Mouse (Mus musculus) liver, adult (tissue): ENCODE measurements around the gene 2210011C24Rik.

Experiments
- GATA4 ChIP-seq: IDR thresholded peaks from 2 replicates; pipeline ENCODE4 v1.6.1; 2014; ENCODE audit warnings: mild to moderate bottlenecking, low read length; ENCODE audit not compliant: insufficient replicate concordance

The 2210011C24Rik gene

DNA sequence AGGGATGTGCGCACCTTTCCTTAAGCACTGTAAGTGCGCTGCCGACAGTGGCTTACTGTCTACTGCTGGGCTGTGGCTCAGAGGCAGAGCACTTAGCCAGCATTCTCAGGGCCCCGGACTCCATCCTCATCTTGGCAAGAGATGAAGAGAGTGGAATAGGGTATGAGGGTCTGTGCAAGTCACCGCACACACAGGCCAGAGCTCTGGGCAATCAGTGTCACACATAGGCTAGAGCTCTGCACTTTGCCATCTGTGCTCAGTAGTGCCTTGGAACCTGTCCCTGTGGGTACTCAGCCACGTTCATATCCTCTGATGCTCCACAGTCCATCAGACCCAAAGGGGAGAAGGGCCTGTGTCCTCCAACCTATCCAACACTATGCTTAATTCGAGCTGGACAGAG, 30.4 kb downstream of the 2210011C24Rik start:
- TF ChIP-seq GATA4 = no peak

DNA sequence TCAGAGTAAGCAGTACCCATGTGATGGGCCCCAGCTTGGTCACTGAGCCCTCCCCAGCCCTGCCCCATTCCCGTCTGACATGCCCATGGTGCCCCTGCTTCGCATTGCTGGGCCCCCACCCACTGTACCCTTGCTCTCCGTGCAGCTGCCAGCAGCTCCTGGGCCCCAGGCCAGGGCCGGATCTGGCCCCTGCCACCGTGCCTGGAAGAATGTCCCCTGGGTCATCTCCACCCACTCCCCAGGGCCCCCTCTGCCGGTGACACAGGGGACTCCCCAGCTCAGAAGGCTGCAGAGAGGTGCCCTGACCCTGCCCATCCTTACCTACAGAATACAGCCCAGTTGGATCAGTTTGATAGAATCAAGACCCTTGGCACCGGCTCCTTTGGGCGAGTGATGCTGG, 31.1 kb downstream of the 2210011C24Rik start:
- TF ChIP-seq GATA4 = no peak

DNA sequence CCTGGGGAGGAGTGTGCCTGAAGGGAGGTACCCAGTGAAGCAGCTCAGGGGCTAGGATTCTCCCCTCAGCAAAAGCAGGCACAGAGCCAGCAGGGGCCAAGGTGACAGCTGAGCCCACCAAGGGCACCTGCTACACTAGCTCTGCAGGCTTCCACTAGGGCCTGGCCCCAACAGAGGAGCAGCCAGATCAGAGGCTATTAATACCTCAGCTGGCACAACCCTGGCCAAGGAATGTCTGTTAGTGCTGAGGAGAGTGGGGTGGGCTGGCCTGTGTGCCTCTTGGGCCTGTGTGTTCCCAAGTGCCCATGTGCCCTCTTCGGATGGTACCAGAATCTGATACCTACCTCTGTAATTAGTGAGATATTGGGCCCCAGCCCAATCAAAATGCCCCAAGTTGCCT, 31.7 kb downstream of the 2210011C24Rik start:
- TF ChIP-seq GATA4 = no peak

DNA sequence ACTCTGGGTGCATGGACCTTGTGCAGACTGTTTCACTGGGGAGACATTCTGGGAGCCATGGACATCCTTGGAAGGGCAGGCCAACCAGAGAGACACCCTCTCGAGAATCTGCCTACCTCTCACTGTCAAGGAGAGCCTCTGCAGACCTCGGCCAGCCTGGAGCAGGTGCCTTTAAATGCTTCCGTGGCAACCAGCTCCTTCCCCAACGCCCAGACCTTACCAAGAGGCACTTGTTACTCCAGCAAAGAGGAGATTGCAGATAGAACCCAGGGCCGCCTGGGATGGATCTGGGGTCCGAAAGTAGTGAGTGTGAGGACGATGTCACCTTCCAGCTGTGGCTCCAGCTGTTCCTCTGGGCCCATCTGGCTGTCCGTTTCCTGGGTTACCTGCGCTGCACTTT, 33.8 kb downstream of the 2210011C24Rik start:
- TF ChIP-seq GATA4 = no peak

DNA sequence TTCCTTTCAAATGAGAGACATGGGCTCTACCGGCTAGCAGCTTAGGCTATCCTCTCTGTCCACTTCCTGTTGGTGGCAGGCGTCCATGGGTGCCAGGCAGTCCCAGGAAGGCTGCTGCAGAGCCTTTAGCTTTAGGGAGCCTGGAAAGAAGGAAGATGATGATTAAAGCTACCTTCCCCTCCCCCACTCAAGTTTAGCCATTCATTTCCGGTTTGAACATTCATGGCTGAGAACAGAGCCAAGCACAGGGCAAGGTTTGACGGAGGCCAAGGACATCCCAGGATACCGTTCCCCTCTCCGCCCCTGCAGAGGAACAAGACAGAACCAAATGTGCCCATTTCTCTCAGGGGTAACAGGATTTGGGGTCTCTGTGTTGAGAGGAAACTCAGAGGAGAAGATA, 34.3 kb downstream of the 2210011C24Rik start:
- peak; percentile 15; the same call in 1 of the 2 replicates for TF ChIP-seq GATA4

DNA sequence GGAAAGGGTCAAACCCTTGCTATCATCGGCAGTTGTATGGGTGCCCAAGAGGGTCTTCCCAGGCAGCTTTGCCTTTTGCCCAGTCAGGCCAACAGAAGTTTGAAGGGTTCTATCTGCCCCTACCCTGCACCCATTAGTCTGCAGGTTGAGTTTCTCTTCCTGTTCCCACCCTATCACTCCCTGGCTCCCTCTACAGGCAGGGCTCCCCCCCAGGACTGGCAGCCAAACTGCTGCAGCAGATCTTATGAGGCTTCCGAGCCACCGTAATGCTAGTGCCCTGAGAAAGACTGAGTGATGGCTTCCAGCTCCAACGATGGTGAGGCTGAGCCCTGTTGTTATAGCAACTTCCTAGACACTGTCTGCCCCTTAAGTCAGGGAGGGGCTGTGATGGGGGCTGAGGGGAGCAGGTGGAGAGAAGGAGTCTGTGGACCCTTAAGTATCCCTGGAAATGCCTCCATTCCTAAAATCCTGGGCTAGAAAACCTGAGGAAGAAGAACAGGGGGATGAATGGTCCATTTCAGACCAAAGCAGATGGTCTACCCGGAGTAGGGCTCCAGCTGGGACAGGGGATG, 35.1 kb downstream of the 2210011C24Rik start:
- no peak for TF ChIP-seq GATA4

DNA sequence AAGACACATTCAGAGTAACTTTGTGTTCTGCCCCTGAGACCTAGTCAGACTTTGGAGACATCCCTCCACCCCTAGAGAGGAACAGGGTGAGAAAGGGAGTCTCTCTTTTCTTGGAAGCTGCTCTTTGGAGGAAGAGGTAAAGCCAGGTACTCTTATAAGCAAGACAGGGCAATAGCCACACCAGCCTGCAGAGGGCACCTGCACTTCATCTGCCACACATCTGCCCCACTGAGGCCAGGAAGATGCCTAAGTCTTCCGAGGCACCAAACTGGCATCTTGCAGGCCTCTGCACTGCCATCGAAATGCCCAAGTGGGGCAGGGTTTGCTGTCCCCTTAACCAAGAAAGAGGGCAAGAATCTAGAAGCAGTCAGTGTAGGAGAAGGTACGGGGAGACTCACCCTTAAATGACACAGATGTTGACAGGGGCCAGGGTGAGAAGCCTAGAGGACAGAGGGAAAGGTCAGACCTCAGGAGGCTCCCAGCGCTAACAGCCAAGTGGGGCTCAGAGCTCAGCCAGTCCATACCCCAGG, 35.8 kb downstream of the 2210011C24Rik start:
- TF ChIP-seq GATA4 = no peak

DNA sequence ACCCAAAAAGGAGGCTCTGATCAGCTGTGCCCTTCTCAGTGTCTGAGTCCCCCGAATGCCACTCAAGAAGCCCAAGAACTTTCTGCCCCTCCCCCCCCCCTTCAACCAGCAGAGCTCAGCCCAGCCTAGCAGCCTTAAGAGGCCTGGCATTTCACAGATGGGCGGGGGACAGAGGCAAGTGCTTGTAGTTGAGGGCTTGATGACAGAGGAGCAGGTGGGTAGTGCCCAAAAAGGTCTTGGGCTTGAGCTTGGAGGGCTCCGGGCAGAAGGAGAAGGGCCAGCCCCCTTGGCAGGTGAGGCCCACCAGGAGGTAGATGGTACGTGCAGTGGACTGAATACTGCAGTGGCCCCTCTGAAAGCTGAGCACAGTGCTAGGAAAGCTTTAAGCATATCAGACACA, 37.5 kb downstream of the 2210011C24Rik start:
- no peak for TF ChIP-seq GATA4

DNA sequence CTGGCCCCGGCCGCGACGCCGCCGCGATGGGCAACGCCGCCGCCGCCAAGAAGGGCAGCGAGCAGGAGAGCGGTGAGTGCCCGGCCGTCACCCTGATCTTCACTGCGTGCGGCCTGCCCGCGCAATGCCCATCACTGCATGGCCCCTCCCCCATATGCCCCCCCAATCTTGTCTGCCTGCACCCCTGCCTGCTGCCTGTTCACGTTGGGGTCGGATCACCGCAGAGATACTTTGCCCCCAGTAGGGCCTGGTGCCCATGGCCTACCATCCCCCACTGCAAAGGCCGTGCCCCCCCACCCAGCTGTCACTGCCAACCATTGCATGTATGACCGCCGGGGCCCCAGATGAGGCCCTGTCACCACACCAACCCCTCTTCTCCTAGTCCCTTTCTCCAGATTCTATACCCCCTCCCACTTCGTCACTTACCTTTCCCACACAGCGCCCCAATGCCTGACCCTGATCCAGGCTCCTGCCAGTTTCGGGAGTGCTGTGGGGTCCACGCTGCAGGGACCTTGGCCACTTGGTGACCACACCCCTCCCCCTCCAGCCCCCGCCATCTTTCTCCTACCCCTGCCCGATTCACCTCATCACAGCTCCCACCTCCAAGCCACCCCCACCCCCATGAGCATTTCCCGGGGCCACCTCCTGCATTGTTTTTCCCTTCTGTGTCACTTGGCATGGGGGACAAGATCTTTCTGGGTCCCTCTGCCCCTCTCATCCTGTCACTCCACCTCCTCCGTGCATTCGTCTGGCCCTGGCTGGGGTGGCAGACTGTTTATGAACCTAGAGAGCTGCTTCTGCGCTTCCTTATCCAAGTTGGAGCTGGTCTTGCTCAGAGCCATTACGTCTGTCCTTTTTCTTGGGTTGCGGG, 38.6 kb downstream of the 2210011C24Rik start:
- no peak for TF ChIP-seq GATA4

DNA sequence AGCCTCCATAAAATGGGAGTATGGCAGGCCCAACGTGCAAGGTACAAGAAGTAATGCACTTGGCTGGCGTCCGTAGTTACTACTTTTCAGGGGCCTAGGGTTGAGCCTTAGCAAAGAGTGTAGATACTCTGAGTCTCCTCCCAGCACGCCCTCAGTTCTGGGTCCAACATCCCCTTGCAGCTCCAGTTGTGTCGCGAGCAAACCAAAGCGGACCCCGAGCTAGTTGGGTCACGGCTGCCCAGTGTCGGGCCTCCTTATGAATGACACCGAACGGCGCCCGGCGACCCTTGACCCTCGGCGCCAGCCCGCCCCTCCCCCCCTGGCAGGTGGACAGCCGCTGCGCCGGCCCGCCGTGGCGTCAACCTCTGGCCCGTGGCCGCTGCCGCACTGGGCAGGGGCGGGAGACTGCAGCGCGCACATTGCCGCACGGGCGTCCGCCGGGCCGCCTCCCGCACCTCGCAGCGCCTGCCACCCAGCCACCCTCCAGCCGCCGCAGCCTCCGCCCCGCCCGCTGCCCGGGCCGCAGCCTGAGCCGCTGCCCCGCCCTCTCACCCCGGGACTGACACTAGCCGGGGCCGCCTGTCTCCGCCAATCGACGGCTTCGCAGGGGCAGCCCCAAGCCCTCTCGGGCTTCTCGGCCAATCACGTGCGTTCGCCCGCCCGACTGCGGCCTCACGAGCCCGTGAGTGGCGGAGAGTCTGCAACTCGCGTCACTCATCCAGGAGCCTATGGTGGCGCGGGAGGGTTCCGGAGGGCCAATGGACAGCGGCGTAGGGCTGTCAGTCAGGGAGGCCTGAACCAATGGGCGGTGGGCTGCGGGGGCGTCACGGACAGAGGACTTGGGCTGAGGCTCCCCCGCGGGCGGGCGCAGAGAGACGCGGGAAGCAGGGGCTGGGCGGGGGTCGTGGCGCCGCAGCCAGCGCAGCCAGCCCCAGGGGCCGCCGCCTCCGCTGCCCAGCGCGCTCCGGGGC, 39.5 kb downstream of the 2210011C24Rik start, which contains the start of gene Prkaca:
Gene Prkaca (plus strand): TSS at position 844 of the 971 bp plus-strand sequence.
- TF ChIP-seq GATA4 = 0 out of 2 replicates have a peak, but pooled peaks have one; percentile 2

DNA sequence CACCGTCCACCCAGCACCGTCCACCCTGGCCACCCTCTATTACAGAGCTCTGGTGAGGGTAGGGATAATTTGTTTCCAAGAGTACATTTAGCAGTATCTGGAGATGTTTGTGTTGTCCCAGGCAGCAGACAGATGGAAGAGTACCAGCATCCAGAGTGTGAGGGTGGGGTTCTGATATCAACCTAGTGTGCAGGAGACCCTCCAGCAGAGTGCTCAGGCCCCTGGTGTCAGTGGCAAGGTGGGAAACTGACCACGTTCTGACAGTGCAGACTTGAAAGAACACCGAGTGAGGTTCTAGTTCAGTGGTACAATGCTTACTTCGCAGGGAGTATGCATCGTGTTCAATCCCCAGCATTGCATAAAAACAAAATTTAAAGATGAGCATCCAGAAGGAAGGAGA, 40.3 kb downstream of the 2210011C24Rik start:
- TF ChIP-seq GATA4 = no peak

DNA sequence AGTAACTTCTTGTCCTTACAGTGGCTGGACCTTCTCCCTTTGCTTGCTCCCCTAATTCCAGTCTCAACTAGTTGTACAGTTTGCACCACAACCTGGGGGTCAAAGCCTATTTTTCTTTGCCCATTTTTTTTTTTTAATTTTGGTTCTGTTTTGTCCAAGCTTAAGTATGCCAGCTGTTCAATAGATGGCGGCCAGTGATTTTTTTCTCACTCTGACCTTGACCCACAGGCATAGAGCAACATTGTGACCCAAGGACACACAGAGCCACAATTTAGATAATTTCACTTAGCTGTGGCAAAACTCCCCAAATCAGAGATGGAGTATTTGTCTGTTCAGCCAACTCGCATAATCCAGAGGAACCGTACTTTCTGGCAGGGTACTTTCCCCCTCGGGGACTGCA, 40.9 kb downstream of the 2210011C24Rik start:
- TF ChIP-seq GATA4 = no peak

DNA sequence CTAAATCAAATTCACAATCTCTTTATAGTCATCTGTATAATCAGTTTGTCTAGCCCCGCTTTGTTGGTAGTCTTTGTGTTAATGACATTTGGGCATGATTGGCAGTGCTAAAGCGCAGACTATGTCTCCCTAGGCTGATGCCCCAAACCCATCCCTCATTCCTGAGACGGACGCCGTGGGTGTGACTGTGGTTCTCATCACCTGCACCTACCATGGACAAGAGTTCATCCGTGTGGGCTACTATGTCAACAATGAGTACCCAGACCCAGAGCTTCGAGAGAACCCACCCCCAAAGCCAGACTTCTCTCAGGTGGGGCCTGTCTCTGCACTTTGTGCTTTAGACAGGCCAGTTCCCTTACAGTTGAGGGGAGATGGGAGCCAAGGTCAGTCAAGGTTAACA, 44.3 kb downstream of the 2210011C24Rik start:
- no peak for TF ChIP-seq GATA4

DNA sequence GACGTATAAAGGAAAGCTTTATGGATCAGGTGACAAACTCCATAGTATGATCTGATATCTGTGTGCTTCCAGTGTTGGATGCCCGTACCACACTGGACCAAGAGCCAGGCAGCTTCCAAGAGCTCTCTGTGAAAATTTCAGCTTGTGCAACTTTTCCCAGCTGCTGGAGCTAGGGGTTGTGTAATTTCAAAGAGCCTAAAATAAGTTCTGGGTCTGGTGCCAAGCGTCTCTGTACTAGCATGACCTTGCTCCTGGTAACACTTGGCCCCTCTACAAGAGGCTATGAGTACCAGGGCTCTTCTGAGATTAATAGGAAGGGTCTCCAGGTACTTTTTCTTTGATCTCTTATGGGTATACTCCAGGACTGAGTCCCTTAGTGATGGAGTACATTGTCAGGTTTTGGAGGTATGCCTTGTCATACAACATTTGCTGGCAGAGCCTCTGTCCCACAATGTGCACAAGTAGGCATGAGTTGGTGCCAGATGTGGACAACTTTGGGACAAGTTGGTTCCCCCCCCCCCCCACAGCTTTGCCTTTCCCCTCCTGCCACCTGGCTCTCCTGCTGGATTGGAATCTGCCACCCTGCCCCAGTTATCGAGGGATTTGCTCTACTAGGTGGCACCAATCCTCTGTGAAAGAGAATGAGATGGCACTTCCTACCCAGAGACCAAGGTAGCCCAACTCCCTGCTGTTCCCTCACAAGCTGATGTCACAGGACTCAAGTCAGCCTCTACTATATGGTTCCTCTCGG, 47.8 kb downstream of the 2210011C24Rik start:
- TF ChIP-seq GATA4 = no peak
